Mouse (Mus musculus): Measurements from ENCODE around the gene Vmn1r114. TPM values are rescaled to one million over a fixed set of nuclear protein-coding genes. Genes with fewer than 3 reads are reported as not detected.
"Not testable (repeated sequence)": the region's sequence is repeated elsewhere in the genome, so short reads cannot be mapped to it uniquely, and the experiment has no call there.

Gene Vmn1r114
- polyA plus RNA-seq (2015; fragmentation: Nextera tagmentation; extraction: Ambion mirVana), result not detected in 2 replicates

DNA sequence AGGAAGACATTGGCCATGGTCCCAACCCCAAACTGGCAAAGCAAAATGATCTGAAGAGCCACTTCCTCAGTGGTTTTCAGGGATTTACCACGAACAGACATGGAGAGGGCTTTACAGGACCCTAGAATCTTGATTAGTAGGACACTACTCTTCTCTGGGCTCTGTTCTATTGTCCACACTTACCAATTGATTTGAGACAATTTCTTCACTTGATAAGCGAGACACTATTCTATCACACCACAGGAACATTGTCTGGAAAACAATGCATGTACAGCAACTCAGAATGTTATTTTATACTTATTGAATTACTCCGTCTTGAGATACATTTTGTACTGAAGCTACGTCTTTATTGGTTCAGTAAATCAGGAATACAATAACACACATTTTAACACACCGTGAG lies at the start of gene Vmn1r114:
Gene Vmn1r114, minus strand, starts transcription at position 101 of the 400 bp plus-strand sequence.
- not testable (repeated sequence) for H3K9ac ChIP-seq; H3K36me3 ChIP-seq (replicated peaks); H3K4me3 ChIP-seq (replicated peaks); H3K4me1 ChIP-seq (replicated peaks); H3K27ac ChIP-seq (replicated peaks); H3K9me3 ChIP-seq (replicated peaks); H3K27me3 ChIP-seq; ATAC-seq (ENCODE audit: insufficient read depth); H3K4me2 ChIP-seq
- WGBS (ENCODE audit: insufficient replicate concordance), result no CpG with 5 or more reads among the region's 5 CpGs

DNA sequence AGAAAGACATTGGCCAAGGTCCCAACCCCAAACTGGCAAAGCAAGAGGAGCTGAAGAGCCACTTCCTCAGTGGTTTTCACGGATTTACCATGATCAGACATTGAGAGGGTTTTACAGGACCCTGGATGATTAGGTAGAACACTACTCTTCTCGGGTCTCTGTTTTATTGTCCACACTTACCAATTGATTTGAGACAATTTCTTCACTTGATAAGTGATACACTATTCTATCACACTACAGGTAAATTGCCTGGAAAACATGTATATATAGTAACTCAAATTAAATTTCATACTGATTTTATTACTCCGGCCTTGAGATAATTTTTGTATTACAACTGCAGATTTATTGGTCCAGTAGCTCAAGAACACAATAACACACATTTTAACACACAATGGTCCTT lies 32.9 kb upstream of the Vmn1r114 start, which contains the start of gene Vmn1r115:
Gene Vmn1r115, minus strand, starts transcription at position 101 of the 400 bp plus-strand sequence.
- 63% methylated on average over 1 of the region's 3 CpGs for WGBS (ENCODE audit: insufficient replicate concordance)
- H3K4me3 ChIP-seq (replicated peaks); H3K27ac ChIP-seq (replicated peaks); H3K9me3 ChIP-seq (replicated peaks); ATAC-seq (ENCODE audit: insufficient read depth); H3K4me1 ChIP-seq (replicated peaks); H3K27me3 ChIP-seq; H3K36me3 ChIP-seq (replicated peaks); H3K4me2 ChIP-seq; H3K9ac ChIP-seq: not testable (repeated sequence)

DNA sequence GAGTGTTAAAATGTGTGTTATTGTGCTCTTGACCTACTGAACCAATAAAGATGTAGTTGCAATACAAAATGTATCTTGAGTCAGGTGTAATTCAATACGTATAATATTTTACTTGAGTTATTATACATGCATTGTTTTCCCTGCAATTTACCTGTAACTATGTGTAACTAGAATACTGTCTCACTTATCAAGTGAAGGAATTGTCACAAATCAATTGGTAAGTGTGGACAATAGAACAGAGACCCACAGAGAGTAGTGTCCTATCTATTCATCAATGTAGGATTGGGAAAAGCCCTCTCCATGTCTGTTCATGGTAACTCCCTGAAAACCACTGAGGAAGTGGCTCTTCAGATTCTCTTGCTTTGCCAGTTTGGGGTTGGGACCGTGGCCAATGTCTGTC lies 25.0 kb downstream of the Vmn1r114 start, which contains the start of gene Vmn1r113:
Gene Vmn1r113, plus strand, starts transcription at position 301 of the 400 bp plus-strand sequence.
- H3K36me3 ChIP-seq (replicated peaks); H3K4me1 ChIP-seq (replicated peaks); H3K9me3 ChIP-seq (replicated peaks); H3K4me2 ChIP-seq; H3K4me3 ChIP-seq (replicated peaks); H3K27ac ChIP-seq (replicated peaks); H3K27me3 ChIP-seq; ATAC-seq (ENCODE audit: insufficient read depth); H3K9ac ChIP-seq: not testable (repeated sequence)
- WGBS (ENCODE audit: insufficient replicate concordance), result 44% methylated on average over 2 of the region's 2 CpGs

DNA sequence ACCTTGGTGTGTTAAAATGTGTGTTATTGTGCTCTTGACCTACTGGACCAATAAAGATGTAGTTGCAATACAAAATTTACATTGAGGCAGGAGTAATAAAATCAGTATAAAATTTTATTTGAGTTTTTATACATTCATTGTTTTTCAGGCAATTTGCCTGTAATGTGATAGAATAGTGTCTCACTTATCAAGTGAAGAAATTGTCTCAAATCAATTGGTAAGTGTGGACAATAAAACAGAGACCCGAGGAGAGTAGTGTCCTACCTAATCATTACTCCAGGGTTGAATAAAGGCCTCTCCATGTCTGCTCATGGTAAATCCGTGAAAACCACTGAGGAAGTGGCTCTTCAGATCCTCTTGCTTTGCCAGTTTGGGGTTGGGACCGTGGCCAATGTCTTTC lies 41.1 kb downstream of the Vmn1r114 start, which contains the start of gene Vmn1r112:
Gene Vmn1r112, plus strand, starts transcription at position 301 of the 400 bp plus-strand sequence.
- not testable (repeated sequence) for ATAC-seq (ENCODE audit: insufficient read depth)

More for the DNA sequence above, 41.1 kb downstream of the Vmn1r114 start, which contains the start of gene Vmn1r112:
- H3K27me3 ChIP-seq; H3K9me3 ChIP-seq (replicated peaks); H3K4me3 ChIP-seq (replicated peaks); H3K36me3 ChIP-seq (replicated peaks); H3K27ac ChIP-seq (replicated peaks); H3K4me2 ChIP-seq; H3K4me1 ChIP-seq (replicated peaks); H3K9ac ChIP-seq: not testable (repeated sequence)
- no CpG with 5 or more reads among the region's 3 CpGs for WGBS (ENCODE audit: insufficient replicate concordance)

Other genes starting within 250 kb of the Vmn1r114 start
- not detected in 2 replicates for gene Gm4141, start 235.9 kb downstream of the Vmn1r114 start, polyA plus RNA-seq (2015; fragmentation: Nextera tagmentation; extraction: Ambion mirVana)
- not detected in 2 replicates for gene Gm4513, start 213.2 kb downstream of the Vmn1r114 start, polyA plus RNA-seq (2015; fragmentation: Nextera tagmentation; extraction: Ambion mirVana)
- not detected in 2 replicates for gene Vmn1r107, start 143.3 kb downstream of the Vmn1r114 start, polyA plus RNA-seq (2015; fragmentation: Nextera tagmentation; extraction: Ambion mirVana)
- gene Vmn1r111, start 109.0 kb downstream of the Vmn1r114 start, polyA plus RNA-seq (2015; fragmentation: Nextera tagmentation; extraction: Ambion mirVana), result not detected in 2 replicates
- not detected in 2 replicates for gene Gm10668, start 81.6 kb downstream of the Vmn1r114 start, polyA plus RNA-seq (2015; fragmentation: Nextera tagmentation; extraction: Ambion mirVana)
- not detected in 2 replicates for gene Vmn1r112, start 41.0 kb downstream of the Vmn1r114 start, polyA plus RNA-seq (2015; fragmentation: Nextera tagmentation; extraction: Ambion mirVana)
- gene Vmn1r113, start 24.9 kb downstream of the Vmn1r114 start, polyA plus RNA-seq (2015; fragmentation: Nextera tagmentation; extraction: Ambion mirVana), result not detected in 2 replicates
- gene Vmn1r115, start 32.8 kb upstream of the Vmn1r114 start, polyA plus RNA-seq (2015; fragmentation: Nextera tagmentation; extraction: Ambion mirVana), result not detected in 2 replicates
- not detected in 2 replicates for gene Vmn1r116, start 60.1 kb upstream of the Vmn1r114 start, polyA plus RNA-seq (2015; fragmentation: Nextera tagmentation; extraction: Ambion mirVana)
- not detected in 2 replicates for gene Vmn1r117, start 71.9 kb upstream of the Vmn1r114 start, polyA plus RNA-seq (2015; fragmentation: Nextera tagmentation; extraction: Ambion mirVana)
- gene Vmn1r118, start 100.2 kb upstream of the Vmn1r114 start, polyA plus RNA-seq (2015; fragmentation: Nextera tagmentation; extraction: Ambion mirVana), result not detected in 2 replicates
- not detected in 2 replicates for gene Vmn1r119, start 200.3 kb upstream of the Vmn1r114 start, polyA plus RNA-seq (2015; fragmentation: Nextera tagmentation; extraction: Ambion mirVana)
- not detected in 2 replicates for gene Vmn1r120, start 241.6 kb upstream of the Vmn1r114 start, polyA plus RNA-seq (2015; fragmentation: Nextera tagmentation; extraction: Ambion mirVana)